Mouse (Mus musculus) intestine, postnatal 0 days (tissue): ENCODE results near the gene T2. TPM values are rescaled to one million over a fixed set of nuclear protein-coding genes. Genes with fewer than 3 reads are reported as not detected.

Source experiments
- ATAC-seq: fragments of 200-750 bp; cut with Nextera tagmentation; 2 replicates; pipeline ENCODE4 v1.8.0; 2017; ENCODE audit warnings: mild to moderate bottlenecking, moderate TSS enrichment, moderate library complexity
- H3K27ac ChIP-seq: fragments of 300-500 bp; sonication (generic); 2 replicates; pipeline ENCODE4 v1.5.1; 2014; ENCODE audit warnings: mild to moderate bottlenecking, low read depth, low read length, moderate library complexity
- H3K27me3 ChIP-seq: fragments of 300-500 bp; sonication (generic); replicated peaks from 2 replicates; pipeline ENCODE4 v1.6.1; 2014; ENCODE audit warnings: low read length, mixed read lengths; ENCODE audit not compliant: control insufficient read depth, insufficient read depth
- H3K36me3 ChIP-seq: fragments of 300-500 bp; sonication (generic); 2 replicates; pipeline ENCODE4 v1.6.1; 2014; ENCODE audit warnings: mild to moderate bottlenecking, moderate library complexity; ENCODE audit not compliant: control insufficient read depth, insufficient read depth
- H3K4me1 ChIP-seq: fragments of 300-500 bp; sonication (generic); replicated peaks from 2 replicates; pipeline ENCODE4 v1.6.1; 2014; ENCODE audit warnings: antibody characterized with exemption, low read length, mixed read lengths; ENCODE audit not compliant: control insufficient read depth, insufficient read depth
- H3K4me2 ChIP-seq: fragments of 300-500 bp; sonication (generic); replicated peaks from 2 replicates; pipeline ENCODE4 v1.6.1; 2014; ENCODE audit warnings: low read depth, mild to moderate bottlenecking, moderate library complexity
- H3K4me3 ChIP-seq: fragments of 300-500 bp; sonication (generic); 2 replicates; pipeline ENCODE4 v1.5.1; 2014; ENCODE audit warnings: low read depth, low read length
- H3K9ac ChIP-seq: fragments of 300-500 bp; sonication (generic); 2 replicates; pipeline ENCODE4 v1.6.1; 2014; ENCODE audit warnings: mild to moderate bottlenecking, low read depth, low read length
- H3K9me3 ChIP-seq: fragments of 300-500 bp; sonication (generic); 2 replicates; pipeline ENCODE4 v1.6.1; 2016; ENCODE audit warnings: mixed run types; ENCODE audit not compliant: control insufficient read depth
- CTCF ChIP-seq: sonication (generic); IDR thresholded peaks from 2 replicates; pipeline ENCODE4 v1.5.1; 2016; ENCODE audit warnings: low read depth, mild to moderate bottlenecking, control low read depth, antibody characterized with exemption, moderate library complexity
- WGBS: fragments of 180-500 bp; shearing (Covaris S2); extraction: QIAGEN DNeasy Blood & Tissue Kit; methylation state at CpG from one replicate; pipeline ENCODE4 v1.1.7; 2014; 5-methylcytosine and 5-hydroxymethylcytosine counted together
- polyA plus RNA-seq: library from polyadenylated mRNA; unstranded; fragments of >200 nt; fragmentation: Nextera tagmentation; extraction: Ambion mirVana; gene quantifications from 2 replicates; pipeline ENCODE4 v1.2.1, GENCODE M21; 2015

The T2 gene
- polyA plus RNA-seq, 1 experiment from 2014 or later, result 0.10 TPM

DNA sequence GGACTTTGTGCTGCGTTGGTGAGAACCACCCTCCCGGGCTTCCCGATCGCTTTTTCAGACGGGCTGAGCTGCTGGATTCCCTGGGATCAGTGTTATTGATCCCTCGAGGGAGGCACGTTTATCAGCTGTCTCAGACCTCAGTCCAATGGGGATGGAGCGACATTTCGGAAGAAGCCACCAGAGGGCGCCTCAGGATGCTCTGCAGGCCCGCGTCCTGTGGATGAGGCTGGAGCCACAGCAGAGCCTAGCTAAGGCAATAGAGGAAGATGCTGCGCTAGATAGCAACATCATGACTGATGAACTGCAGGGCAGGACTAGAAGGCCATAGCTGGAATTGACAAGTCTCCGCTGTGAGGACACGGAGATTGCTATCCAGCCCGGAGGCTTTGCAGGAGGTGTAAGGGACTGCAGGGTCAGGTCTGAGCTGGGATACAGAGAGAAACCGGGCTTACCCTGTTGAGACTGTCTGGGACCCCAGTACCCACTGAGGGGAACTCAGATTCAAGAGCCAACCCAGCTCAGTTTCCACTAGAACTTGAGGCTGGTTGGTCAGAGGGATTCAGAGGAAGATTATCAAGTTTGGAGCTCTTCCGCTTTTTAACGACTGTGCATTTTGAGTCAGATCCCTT lies 113.0 kb downstream of the T2 start:
- no peak overlapping the region for H3K4me2 ChIP-seq
- 16% methylated on average over 19 of the region's 19 CpGs for WGBS
- no peaks in the 10 kb centered on the region for H3K36me3 ChIP-seq
- no peaks in the 10 kb centered on the region for H3K9me3 ChIP-seq
- peak; percentile 97 for TF ChIP-seq CTCF
- peak; percentile 47; the same call in 1 of the 2 replicates for ATAC-seq
- no peaks in the 10 kb centered on the region for H3K4me1 ChIP-seq
- no peak overlapping the region for H3K9ac ChIP-seq
- H3K4me3 ChIP-seq, result no peak overlapping the region
- peaks cover 10% of the 10 kb centered on the region for H3K27me3 ChIP-seq
- no peak overlapping the region for H3K27ac ChIP-seq

Other genes with a start within 250 kb of the T2 start
- gene Gm49673, start 208.2 kb upstream of the T2 start, polyA plus RNA-seq, result 0.08 TPM in 1 of 2 replicates, not detected in the other
- gene Rnaset2a, start 207.9 kb upstream of the T2 start, polyA plus RNA-seq, result 49.5 and 53.3 TPM in 2 replicates
- gene Fgfr1op, start 190.5 kb upstream of the T2 start, polyA plus RNA-seq, result 12.4 and 13.4 TPM in 2 replicates
- gene Ccr6, start 119.9 kb upstream of the T2 start, polyA plus RNA-seq, result 0.46 TPM in 2 replicates
- 294 and 297 TPM in 2 replicates for gene Mpc1, start 73.1 kb upstream of the T2 start, polyA plus RNA-seq
- 126 and 135 TPM in 2 replicates for gene Sft2d1, start 44.9 kb upstream of the T2 start, polyA plus RNA-seq
- gene Prr18, start 18.5 kb upstream of the T2 start, polyA plus RNA-seq, result 0.35 and 0.39 TPM in 2 replicates
- 0.12 TPM in 1 of 2 replicates, not detected in the other for gene T, start 78.4 kb downstream of the T2 start, polyA plus RNA-seq
- gene Pde10a, start 169.4 kb downstream of the T2 start, polyA plus RNA-seq, result 0.47 and 0.84 TPM in 2 replicates
- gene Gm17087, start 211.0 kb downstream of the T2 start, polyA plus RNA-seq, result not detected in 2 replicates